Comparison of ENCODE assay signal across 12 mouse cellular contexts in genomic region chr4:115878216-115878678, GRCm38 (mm10). TPM values are rescaled to one million over a fixed set of nuclear protein-coding genes. Genes with fewer than 3 reads are reported as not detected.
DNase-seq lines count a peak whose midpoint lies in the region; ATAC-seq and TF ChIP-seq lines count a peak whose summit lies in the region.
"Had no signal": no experiment of that assay in that cellular context is flagged by ENCODE, and none has a peak within 500 bp of the region (broad histone marks: within the 10 kb centered on the region; RNA-seq: fewer than 3 reads in every experiment).

No protein-coding gene starts in this region.

- no peaks in the 10 kb centered on the region; the same call in 1 of the 2 replicates for H3K36me3 ChIP-seq in stomach, embryonic 16.5 days (ENCODE audit: control insufficient read depth, insufficient read depth, low read length)
- peaks cover 5% of the 10 kb centered on the region; the same call in 1 of the 2 replicates for H3K36me3 ChIP-seq in stomach, postnatal 0 days (ENCODE audit: control insufficient read depth, insufficient read depth, low read length)

- no peak for DNase-seq in frontal cortex, postnatal 36 days (ENCODE audit: low spot score in 2 of 2)
- DNase-seq in stomach, postnatal 0 days (ENCODE audit: low spot score): no peak
- peak; percentile 27 for DNase-seq in lung, postnatal 10 days
- no peak for DNase-seq in ovary, adult 18-20 months (ENCODE audit: low spot score)
- DNase-seq in adrenal gland, adult (ENCODE audit: inconsistent age in 2 of 2, low spot score in 1 of 2): no peak
- DNase-seq: gastrocnemius, postnatal 25 days; right cerebral cortex, postnatal 4 days had no signal

- no peak for TF ChIP-seq EP300 in stomach, postnatal 0 days (optimal IDR thresholded peaks at IDR 0.05)

- no peaks in the 10 kb centered on the region for H3K9me3 ChIP-seq in stomach, embryonic 16.5 days (replicated peaks; ENCODE audit: control insufficient read depth, low read length)
- H3K9me3 ChIP-seq in stomach, postnatal 0 days (ENCODE audit: control insufficient read depth, low read length): no peaks in the 10 kb centered on the region

- 0 out of 2 replicates have a peak, but pooled peaks cover 3% of the 10 kb centered on the region for H3K4me1 ChIP-seq in stomach, embryonic 16.5 days (ENCODE audit: control insufficient read depth, insufficient read depth, low read length)
- H3K4me1 ChIP-seq in stomach, postnatal 0 days (replicated peaks; ENCODE audit: control insufficient read depth, insufficient read depth): no peaks in the 10 kb centered on the region

- 20% methylated on average over 11 of the region's 11 CpGs for WGBS in stomach, embryonic 16.5 days
- 14% methylated on average over 11 of the region's 11 CpGs for WGBS in stomach, postnatal 0 days

- no peak overlapping the region for H3K27ac ChIP-seq in stomach, embryonic 16.5 days (ENCODE audit: low read length)
- no peak overlapping the region for H3K27ac ChIP-seq in stomach, postnatal 0 days (replicated peaks)

- H3K27me3 ChIP-seq in stomach, embryonic 16.5 days (ENCODE audit: control insufficient read depth, insufficient read depth, low read length): no peaks in the 10 kb centered on the region
- no peaks in the 10 kb centered on the region for H3K27me3 ChIP-seq in stomach, postnatal 0 days (ENCODE audit: control insufficient read depth, insufficient read depth, low read length)

- no peak overlapping the region for H3K4me3 ChIP-seq in stomach, embryonic 16.5 days (replicated peaks; ENCODE audit: low read length)
- H3K4me3 ChIP-seq in stomach, postnatal 0 days (ENCODE audit: low read depth, low read length): no peak overlapping the region

- no peak for TF ChIP-seq CTCF in stomach, postnatal 0 days (IDR thresholded peaks at IDR 0.05; ENCODE audit: low read depth)

- ATAC-seq in frontal cortex, adult (ENCODE audit: low TSS enrichment): peak; percentile 55; the same call in 1 of the 2 replicates
- ATAC-seq in stomach, embryonic 16.5 days (ENCODE audit: insufficient read depth, low FRiP score): no peak
- ATAC-seq in stomach, postnatal 0 days (ENCODE audit: low FRiP score, low TSS enrichment): no peak
- ATAC-seq in megakaryocyte progenitor cell, adult 5-6 weeks (replicated peaks; ENCODE audit: poor library complexity): no peak

- 0 out of 2 replicates have a peak overlapping the region, but pooled peaks have one; percentile 33 for H3K9ac ChIP-seq in stomach, embryonic 16.5 days (ENCODE audit: low read length)
- no peak overlapping the region for H3K9ac ChIP-seq in stomach, postnatal 0 days (ENCODE audit: low read length)

- no peak overlapping the region for H3K4me2 ChIP-seq in stomach, embryonic 16.5 days (ENCODE audit: low read depth, low read length)
- no peak overlapping the region for H3K4me2 ChIP-seq in stomach, postnatal 0 days (replicated peaks; ENCODE audit: low read depth)

RNA-seq across cellular contexts. Expression of gene Kncn, which starts 6.0 kb away (rescaled TPM):
- not detected in 2 replicates for polyA plus RNA-seq in stomach, embryonic 16.5 days (2015; fragmentation: Nextera tagmentation; extraction: Ambion mirVana)
- not detected in 2 replicates for polyA plus RNA-seq in stomach, postnatal 0 days (2015; fragmentation: Nextera tagmentation; extraction: Ambion mirVana)
- 0.12 TPM in 1 of 2 replicates, not detected in the other for total RNA-seq in megakaryocyte progenitor cell, adult 5-6 weeks (2015)
- 0.24 TPM in 1 of 2 replicates, not detected in the other for total RNA-seq in megakaryocyte progenitor cell, adult 5-6 weeks (2017)
- total RNA-seq: gastrocnemius, postnatal 25 days had no signal

RNA-seq across cellular contexts. Expression of gene 6430628N08Rik, which starts 12.2 kb away (rescaled TPM):
- polyA plus RNA-seq in stomach, embryonic 16.5 days (2015; fragmentation: Nextera tagmentation; extraction: Ambion mirVana): not detected in 2 replicates
- polyA plus RNA-seq in stomach, postnatal 0 days (2015; fragmentation: Nextera tagmentation; extraction: Ambion mirVana): not detected in 2 replicates
- not detected in 2 replicates for total RNA-seq in megakaryocyte progenitor cell, adult 5-6 weeks (2015)
- not detected in 2 replicates for total RNA-seq in megakaryocyte progenitor cell, adult 5-6 weeks (2017)
- total RNA-seq: gastrocnemius, postnatal 25 days; layer of hippocampus, postnatal 14 days had no signal
- polyA plus RNA-seq: cortical plate, adult 2 months had no signal

RNA-seq across cellular contexts. Expression of gene Mknk1, which starts 39.2 kb away (rescaled TPM):
- polyA plus RNA-seq in stomach, embryonic 16.5 days (2015; fragmentation: Nextera tagmentation; extraction: Ambion mirVana): 42.4 and 42.5 TPM in 2 replicates
- 11.6 and 15.1 TPM in 2 replicates for polyA plus RNA-seq in stomach, postnatal 0 days (2015; fragmentation: Nextera tagmentation; extraction: Ambion mirVana)
- total RNA-seq in megakaryocyte progenitor cell, adult 5-6 weeks (2015): 13.3 and 16.9 TPM in 2 replicates
- total RNA-seq in megakaryocyte progenitor cell, adult 5-6 weeks (2017): 48.3 and 55.5 TPM in 2 replicates

RNA-seq across cellular contexts. Expression of gene Mob3c, which starts 50.4 kb away (rescaled TPM):
- polyA plus RNA-seq in stomach, embryonic 16.5 days (2015; fragmentation: Nextera tagmentation; extraction: Ambion mirVana): 11.8 and 12.9 TPM in 2 replicates
- 7.5 and 8.1 TPM in 2 replicates for polyA plus RNA-seq in stomach, postnatal 0 days (2015; fragmentation: Nextera tagmentation; extraction: Ambion mirVana)
- 2.3 and 3.9 TPM in 2 replicates for total RNA-seq in megakaryocyte progenitor cell, adult 5-6 weeks (2015)
- total RNA-seq in megakaryocyte progenitor cell, adult 5-6 weeks (2017): 4.4 and 7.2 TPM in 2 replicates
